Mouse (Mus musculus) megakaryocyte, embryonic 14.5 days (primary cell): Measurements from ENCODE around the gene Cela1.

Source experiments
- FLI1 ChIP-seq: IDR thresholded peaks from 2 replicates; pipeline ENCODE4 v1.6.1; 2012; ENCODE audit warnings: low read length, inconsistent platforms, mixed read lengths
- GATA1 ChIP-seq: IDR thresholded peaks from 3 replicates; pipeline ENCODE4 v1.6.1; 2012; ENCODE audit warnings: mixed read lengths, low read length, inconsistent platforms, borderline replicate concordance

DNA sequence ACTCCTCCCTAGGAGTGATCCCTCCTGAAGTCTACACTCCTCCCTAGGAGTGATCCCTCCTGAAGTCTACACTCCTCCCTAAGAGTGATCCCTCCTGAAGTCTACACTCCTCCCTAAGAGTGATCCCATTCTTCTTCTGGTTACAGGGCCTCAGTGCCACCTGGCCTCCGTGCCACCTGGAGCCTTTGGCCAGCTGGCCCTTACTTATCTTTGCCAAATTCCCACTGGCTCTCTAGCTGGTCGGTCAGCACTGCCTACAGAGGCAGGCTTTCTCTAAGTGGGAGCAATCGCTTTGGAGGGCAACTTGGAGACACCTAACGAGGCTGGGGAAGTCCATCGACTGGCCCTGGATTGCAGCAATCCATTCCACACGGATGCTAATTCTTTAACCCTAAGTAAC is 41.6 kb downstream of the Cela1 start:
- TF ChIP-seq FLI1 (no peak), GATA1 (no peak)
